In genomic region chr8:122661894-122662293, GRCm38 (mm10) we compare ENCODE assay signal across 18 mouse cellular contexts. TPM values are rescaled to one million over a fixed set of nuclear protein-coding genes. Genes with fewer than 3 reads are reported as not detected.
"Had no signal": no experiment of that assay in that cellular context is flagged by ENCODE, and none has a peak within 500 bp of the region (broad histone marks: within the 10 kb centered on the region; RNA-seq: fewer than 3 reads in every experiment).

No protein-coding gene starts in this region.

- DNase-seq: liver, postnatal 0 days; lung, adult 2 months; spleen, adult 18-20 months; thymus, adult 18-20 months; thymus, postnatal 14 days had no signal

- H3K36me3 ChIP-seq: liver, embryonic 15.5 days; lung, embryonic 15.5 days; midbrain, embryonic 12.5 days; neural tube, embryonic 12.5 days had no signal

- H3K27me3 ChIP-seq: lung, embryonic 15.5 days; midbrain, embryonic 12.5 days; neural tube, embryonic 12.5 days had no signal

- H3K4me2 ChIP-seq: liver, embryonic 15.5 days; lung, embryonic 15.5 days; midbrain, embryonic 12.5 days had no signal

- H3K27ac ChIP-seq: liver, embryonic 15.5 days; macrophage; neural tube, embryonic 12.5 days had no signal

- ATAC-seq: liver, postnatal 0 days; midbrain, embryonic 16.5 days had no signal

- H3K9me3 ChIP-seq: liver, embryonic 15.5 days; lung, embryonic 15.5 days; midbrain, embryonic 12.5 days; neural tube, embryonic 12.5 days had no signal

- H3K4me3 ChIP-seq: liver, embryonic 15.5 days; lung, embryonic 15.5 days; midbrain, embryonic 12.5 days; neural tube, embryonic 12.5 days had no signal

RNA-seq across cellular contexts. Expression of gene Pabpn1l, which starts 39.4 kb away (rescaled TPM):
- total RNA-seq: neutrophil, adult 5-6 weeks had no signal
- polyA plus RNA-seq: liver, embryonic 15.5 days; liver, postnatal 0 days; lung, adult 2 months; lung, embryonic 15.5 days; lung, postnatal 0 days; macrophage; midbrain, embryonic 12.5 days; midbrain, embryonic 14.5 days; midbrain, embryonic 16.5 days; neural tube, embryonic 12.5 days; neural tube, embryonic 14.5 days; small intestine, adult 2 months; stomach, embryonic 14.5 days; stomach, embryonic 16.5 days had no signal
